In the genomic region with DNA sequence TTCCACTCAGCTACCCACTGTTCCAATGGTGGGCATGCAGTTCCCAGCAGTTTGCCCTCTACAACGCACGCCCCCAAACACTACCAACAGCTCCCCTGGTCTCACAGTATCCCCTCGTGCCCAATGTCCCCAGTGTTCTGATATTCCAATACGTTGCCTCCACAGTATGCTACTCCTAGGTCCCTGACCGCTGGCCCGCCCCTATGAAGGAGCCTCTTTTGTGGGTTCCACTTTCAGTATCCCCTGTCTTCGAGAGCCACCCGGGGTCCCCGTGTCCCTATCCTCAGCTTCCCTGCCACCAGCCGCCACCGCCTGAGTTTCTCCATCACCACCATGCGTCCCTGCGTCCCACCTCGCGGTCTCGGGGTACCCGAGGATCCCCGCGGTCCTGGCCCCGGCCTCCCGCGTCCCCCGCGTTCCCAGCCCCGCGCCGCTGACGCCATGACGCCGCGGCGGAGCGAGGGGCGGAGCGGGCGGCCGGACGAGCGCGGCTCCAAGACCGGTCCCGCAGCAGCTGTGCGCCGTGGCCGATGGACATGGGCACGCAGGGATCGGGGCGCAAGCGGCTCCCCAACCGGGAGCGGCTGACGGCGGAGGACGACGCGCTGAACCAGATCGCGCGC, we compare ENCODE assay signal across 8 mouse cellular contexts. TPM values are rescaled to one million over a fixed set of nuclear protein-coding genes. Genes with fewer than 3 reads are reported as not detected.
A peak's percentile ranks its signal among the peaks of the same experiment; 100 is the strongest.
DNase-seq lines count a peak whose midpoint lies in the region; ATAC-seq and TF ChIP-seq lines count a peak whose summit lies in the region.

Gene Lrrfip1, plus strand, starts transcription at position 470 of the 623 bp plus-strand sequence.

- H3K27ac ChIP-seq in heart, embryonic 10.5 days: peak within 1 kb of the TSS; percentile 93
- no peak within 1 kb of the TSS for H3K27ac ChIP-seq in liver, postnatal 0 days (ENCODE audit: low read depth)
- peak within 1 kb of the TSS; percentile 76 for H3K27ac ChIP-seq in neural tube, embryonic 15.5 days (replicated peaks)

- no peak for TF ChIP-seq CTCF in G1E (IDR thresholded peaks at IDR 0.05; ENCODE audit: low read depth, low read length)
- no peak for TF ChIP-seq CTCF in liver, postnatal 0 days (IDR thresholded peaks at IDR 0.05; ENCODE audit: low read depth)

- peaks cover 73% of the 10 kb centered on the region for H3K9me3 ChIP-seq in G1E (replicated peaks)
- H3K9me3 ChIP-seq in heart, embryonic 10.5 days: peaks cover 4% of the 10 kb centered on the region; the same call in 1 of the 2 replicates
- H3K9me3 ChIP-seq in liver, postnatal 0 days (ENCODE audit: low read length): no peaks in the 10 kb centered on the region
- H3K9me3 ChIP-seq in neural tube, embryonic 15.5 days (replicated peaks): no peaks in the 10 kb centered on the region

- TF ChIP-seq EP300 in liver, postnatal 0 days (IDR thresholded peaks at IDR 0.05; ENCODE audit: low read depth): no peak

- no peaks in the 10 kb centered on the region for H3K36me3 ChIP-seq in G1E (replicated peaks)
- no peaks in the 10 kb centered on the region; the same call in 1 of the 2 replicates for H3K36me3 ChIP-seq in heart, embryonic 10.5 days
- no peaks in the 10 kb centered on the region for H3K36me3 ChIP-seq in liver, postnatal 0 days (replicated peaks; ENCODE audit: insufficient read depth, low read length)
- no peaks in the 10 kb centered on the region for H3K36me3 ChIP-seq in neural tube, embryonic 15.5 days

- H3K4me3 ChIP-seq in G1E (ENCODE audit: low read depth, low read length): peak within 1 kb of the TSS; percentile 40; the same call in 1 of the 2 replicates
- H3K4me3 ChIP-seq in heart, embryonic 10.5 days: peak within 1 kb of the TSS; percentile 80
- peak within 1 kb of the TSS; percentile 69 for H3K4me3 ChIP-seq in liver, postnatal 0 days (ENCODE audit: low read depth, low read length)
- H3K4me3 ChIP-seq in neural tube, embryonic 15.5 days (replicated peaks): peak within 1 kb of the TSS; percentile 88

- H3K27me3 ChIP-seq in G1E (ENCODE audit: insufficient read depth, low read length): no peaks in the 10 kb centered on the region
- H3K27me3 ChIP-seq in heart, embryonic 10.5 days (ENCODE audit: insufficient read depth, poor library complexity, severe bottlenecking): 0 out of 2 replicates have a peak, but pooled peaks cover 4% of the 10 kb centered on the region
- 0 out of 2 replicates have a peak, but pooled peaks cover 9% of the 10 kb centered on the region for H3K27me3 ChIP-seq in liver, postnatal 0 days (ENCODE audit: insufficient read depth, low read length)
- H3K27me3 ChIP-seq in neural tube, embryonic 15.5 days (replicated peaks): no peaks in the 10 kb centered on the region

- peak within 1 kb of the TSS; percentile 93 for H3K4me2 ChIP-seq in liver, postnatal 0 days (ENCODE audit: low read depth, low read length)
- peak within 1 kb of the TSS; percentile 97 for H3K4me2 ChIP-seq in neural tube, embryonic 15.5 days

- H3K4me1 ChIP-seq in G1E (ENCODE audit: insufficient read depth, low read depth, low read length): no peaks in the 10 kb centered on the region
- H3K4me1 ChIP-seq in heart, embryonic 10.5 days: peaks cover 50% of the 10 kb centered on the region
- H3K4me1 ChIP-seq in liver, postnatal 0 days (ENCODE audit: insufficient read depth): peaks cover 13% of the 10 kb centered on the region
- peaks cover 34% of the 10 kb centered on the region for H3K4me1 ChIP-seq in neural tube, embryonic 15.5 days

- WGBS in heart, embryonic 10.5 days: 2% methylated on average over 59 of the region's 59 CpGs
- WGBS in liver, postnatal 0 days (ENCODE audit: insufficient replicate concordance): 4% methylated on average over 55 of the region's 59 CpGs
- 2% methylated on average over 59 of the region's 59 CpGs for WGBS in neural tube, embryonic 15.5 days

- no peak for ATAC-seq in G1E (ENCODE audit: extremely low read depth, insufficient number of reproducible peaks, low FRiP score, poor library complexity, severe bottlenecking)
- no peak for ATAC-seq in erythroblast, adult 5-6 weeks (replicated peaks; ENCODE audit: low FRiP score, poor library complexity, severe bottlenecking)
- ATAC-seq in liver, postnatal 0 days: peak; percentile 72
- ATAC-seq in neural tube, embryonic 15.5 days (ENCODE audit: low FRiP score): peak; percentile 88

- DNase-seq in G1E (ENCODE audit: low spot score): no peak
- DNase-seq in adrenal gland, postnatal 36 days: peak; percentile 72 to 83
- peak; percentile 75 for DNase-seq in heart, embryonic 10.5 days (ENCODE audit: low spot score)
- DNase-seq in kidney, postnatal 14 days: peak; percentile 72
- peak; percentile 40 for DNase-seq in liver, postnatal 0 days
- DNase-seq in c-Kit-positive CD71-positive TER-119-positive erythroid progenitor cells, embryonic 14.5 days (ENCODE audit: low spot score): no peak

- H3K9ac ChIP-seq in liver, postnatal 0 days (replicated peaks): peak within 1 kb of the TSS; percentile 67
- peak within 1 kb of the TSS; percentile 83 for H3K9ac ChIP-seq in neural tube, embryonic 15.5 days (replicated peaks)

RNA-seq across cellular contexts. Expression of gene Lrrfip1, which starts in this region (rescaled TPM):
- total RNA-seq in G1E (2014; fragmentation: Nextera tagmentation): not detected in 2 replicates
- 0.22 and 0.29 TPM in 2 replicates for total RNA-seq in G1E (2017)
- polyA plus RNA-seq in G1E (2012): not detected in 2 replicates
- 10 to 100 TPM; 56.6 to 59.1 TPM for total RNA-seq in adrenal gland, postnatal 36 days (2021)
- total RNA-seq in erythroblast, adult 5-6 weeks (2015; ENCODE audit: low replicate concordance): 16.9 and 26.1 TPM in 2 replicates
- total RNA-seq in erythroblast, adult 5-6 weeks (2017; ENCODE audit: low replicate concordance): 28.5 and 33.3 TPM in 2 replicates
- polyA plus RNA-seq in heart, embryonic 10.5 days (2016; fragmentation: Nextera tagmentation; extraction: Ambion mirVana): 91.6 and 129 TPM in 2 replicates
- 21.9 and 22.7 TPM in 2 replicates for polyA plus RNA-seq in liver, postnatal 0 days (2015; fragmentation: Nextera tagmentation; extraction: Ambion mirVana)
- 45.3 and 51.5 TPM in 2 replicates for polyA plus RNA-seq in neural tube, embryonic 15.5 days (2015; fragmentation: Nextera tagmentation; extraction: Ambion mirVana)

Comparison
In these comparisons a context has a peak if more than half of its experiments do, and no peak if none do; other contexts are left out.
1. RNA of gene Lrrfip1 (total RNA-seq): 56.6 to 59.1 TPM in adrenal gland, postnatal 36 days and 16.9 to 33.3 TPM in erythroblast, adult 5-6 weeks; 0.22 to 0.29 TPM in G1E; every median in the first group is over 10 times any median in the second.
2. RNA of gene Lrrfip1 (polyA plus RNA-seq): 91.6 to 129 TPM in heart, embryonic 10.5 days, 45.3 to 51.5 TPM in neural tube, embryonic 15.5 days and 21.9 to 22.7 TPM in liver, postnatal 0 days; not detected in G1E; every median in the first group is over 10 times any median in the second.
3. ATAC-seq: peak in liver, postnatal 0 days (single experiment) and neural tube, embryonic 15.5 days (single experiment); none in G1E (single experiment) and erythroblast, adult 5-6 weeks (single experiment).
4. DNase-seq: peak in adrenal gland, postnatal 36 days (2 of 2), heart, embryonic 10.5 days (single experiment), kidney, postnatal 14 days (single experiment) and liver, postnatal 0 days (single experiment); none in G1E (single experiment) and c-Kit-positive CD71-positive TER-119-positive erythroid progenitor cells, embryonic 14.5 days (single experiment).
5. Peak in every context shown above with its lines, with median percentiles within 50 percentile points of each other: H3K4me3 ChIP-seq.